Mouse (Mus musculus) limb, embryonic 14.5 days (tissue): ENCODE measurements at regions not wholly inside any gene's neighbourhood (a gene's known extent, or its start where the extent isn't known, plus 50 kb on each side); places are given as distances from the start of the nearest gene placed in this dataset.

Experiments
- ATAC-seq: fragments of 200-750 bp; cut with Nextera tagmentation; 2 replicates; pipeline ENCODE4 v1.8.0; 2017; ENCODE audit warnings: low read depth, moderate number of reproducible peaks, moderate TSS enrichment; ENCODE audit not compliant: low FRiP score
- DNase-seq: peaks from one replicate; pipeline ENCODE4 v3.0.0-alpha.2; 2015; ENCODE audit warnings: low spot score
- H3K27ac ChIP-seq: fragments of 300-500 bp; sonication (generic); replicated peaks from 2 replicates; pipeline ENCODE4 v1.5.1; 2014; ENCODE audit warnings: low read depth, mild to moderate bottlenecking, low read length, moderate library complexity, mixed read lengths
- H3K27me3 ChIP-seq: fragments of 300-500 bp; sonication (generic); 2 replicates; pipeline ENCODE4 v1.6.1; 2014; ENCODE audit warnings: low read length, mixed read lengths; ENCODE audit not compliant: control insufficient read depth, insufficient read depth
- H3K36me3 ChIP-seq: fragments of 300-500 bp; sonication (generic); 2 replicates; pipeline ENCODE4 v1.6.1; 2014; ENCODE audit warnings: mild to moderate bottlenecking, low read length, moderate library complexity, mixed read lengths; ENCODE audit not compliant: control insufficient read depth, insufficient read depth
- H3K4me1 ChIP-seq: fragments of 300-500 bp; sonication (generic); 2 replicates; pipeline ENCODE4 v1.6.1; 2014; ENCODE audit warnings: antibody characterized with exemption, low read length, mixed read lengths; ENCODE audit not compliant: control insufficient read depth, insufficient read depth
- H3K4me2 ChIP-seq: fragments of 300-500 bp; sonication (generic); replicated peaks from 2 replicates; pipeline ENCODE4 v1.6.1; 2014; ENCODE audit warnings: low read depth, mild to moderate bottlenecking, low read length, moderate library complexity; ENCODE audit not compliant: severe bottlenecking
- H3K4me3 ChIP-seq: fragments of 300-500 bp; sonication (generic); replicated peaks from 2 replicates; pipeline ENCODE4 v1.5.1; 2014; ENCODE audit warnings: low read length
- H3K9ac ChIP-seq: fragments of 300-500 bp; sonication (generic); 2 replicates; pipeline ENCODE4 v1.6.1; 2014; ENCODE audit warnings: mild to moderate bottlenecking, low read depth, low read length, moderate library complexity; ENCODE audit not compliant: severe bottlenecking
- H3K9me3 ChIP-seq: fragments of 300-500 bp; sonication (generic); 2 replicates; pipeline ENCODE4 v1.6.1; 2016; ENCODE audit warnings: low read length; ENCODE audit not compliant: control insufficient read depth
- POLR2A ChIP-seq: fragments of 200-500 bp; IDR thresholded peaks from 2 replicates; pipeline ENCODE4 v1.8.0; 2012; ENCODE audit warnings: inconsistent platforms, mild to moderate bottlenecking, moderate library complexity, borderline replicate concordance; ENCODE audit not compliant: insufficient read depth, insufficient read length; ENCODE audit errors: extremely low read depth
- WGBS: fragments of 180-500 bp; shearing (Covaris S2); extraction: QIAGEN DNeasy Blood & Tissue Kit; methylation state at CpG from one replicate; pipeline ENCODE4 v1.1.7; 2014; 5-methylcytosine and 5-hydroxymethylcytosine counted together

DNA sequence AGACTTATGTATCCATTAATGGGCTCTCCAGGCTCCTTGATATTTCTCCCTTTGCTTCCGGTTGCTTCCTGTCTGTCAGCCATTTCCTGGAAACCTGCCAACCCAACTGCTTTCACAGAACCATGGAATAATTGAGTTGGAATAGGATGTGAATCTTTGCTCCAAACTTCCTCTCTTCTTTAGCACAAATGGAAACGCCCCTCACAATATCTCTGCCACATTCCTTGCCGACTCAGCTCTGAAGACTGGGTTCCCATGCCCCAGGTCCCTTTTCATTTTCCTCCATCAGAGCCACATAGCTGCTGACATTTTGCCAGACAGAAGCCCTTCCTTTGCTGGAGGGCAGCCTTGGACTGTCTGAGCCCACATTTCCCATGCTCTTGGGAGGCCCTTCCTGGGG lies 147.5 kb upstream of the Lyplal1 start:
- Histone ChIP-seq H3K27me3 (no peaks in the 10 kb centered on the region), H3K4me1 (peaks cover 8% of the 10 kb centered on the region), H3K4me3 (no peak overlapping the region), H3K9ac (no peak overlapping the region), H3K27ac (peak overlapping the region; percentile 49; the same call in 1 of the 2 replicates), H3K9me3 (no peaks in the 10 kb centered on the region; the same call in 1 of the 2 replicates), H3K4me2 (no peak overlapping the region), H3K36me3 (no peaks in the 10 kb centered on the region)
- peak; percentile 83 for DNase-seq
- no peak for TF ChIP-seq POLR2A
- ATAC-seq, result no peak
- WGBS, result 37% methylated on average over 3 of the region's 3 CpGs

DNA sequence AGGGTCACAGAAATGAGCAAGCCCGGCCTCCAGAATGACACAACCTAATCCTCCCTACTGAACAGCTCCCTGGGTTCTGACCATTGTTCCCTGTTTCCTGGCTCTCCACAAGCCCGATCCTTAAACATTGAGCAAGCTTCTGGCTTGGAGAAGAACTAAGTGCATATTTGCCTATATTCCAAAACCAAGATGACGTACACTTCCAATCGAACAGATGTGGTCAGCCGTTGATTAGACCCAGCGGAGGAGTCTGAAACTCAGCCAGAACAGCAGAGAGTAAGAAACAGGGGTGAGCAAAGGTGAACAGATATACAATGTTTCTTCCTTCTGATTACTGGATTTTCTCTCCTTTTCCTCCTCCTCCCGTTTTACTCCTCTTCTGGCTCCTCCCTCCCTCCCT lies 146.8 kb upstream of the Lyplal1 start:
- no peak for ATAC-seq
- WGBS, result 60% methylated on average over 7 of the region's 7 CpGs
- H3K9me3 ChIP-seq, result no peaks in the 10 kb centered on the region; the same call in 1 of the 2 replicates
- peak; percentile 77 for DNase-seq
- H3K4me1 ChIP-seq, result peaks cover 8% of the 10 kb centered on the region
- H3K9ac ChIP-seq, result no peak overlapping the region
- no peak overlapping the region for H3K4me3 ChIP-seq
- no peak for TF ChIP-seq POLR2A
- no peaks in the 10 kb centered on the region for H3K36me3 ChIP-seq
- no peak overlapping the region for H3K27ac ChIP-seq
- H3K4me2 ChIP-seq, result no peak overlapping the region
- H3K27me3 ChIP-seq, result no peaks in the 10 kb centered on the region

DNA sequence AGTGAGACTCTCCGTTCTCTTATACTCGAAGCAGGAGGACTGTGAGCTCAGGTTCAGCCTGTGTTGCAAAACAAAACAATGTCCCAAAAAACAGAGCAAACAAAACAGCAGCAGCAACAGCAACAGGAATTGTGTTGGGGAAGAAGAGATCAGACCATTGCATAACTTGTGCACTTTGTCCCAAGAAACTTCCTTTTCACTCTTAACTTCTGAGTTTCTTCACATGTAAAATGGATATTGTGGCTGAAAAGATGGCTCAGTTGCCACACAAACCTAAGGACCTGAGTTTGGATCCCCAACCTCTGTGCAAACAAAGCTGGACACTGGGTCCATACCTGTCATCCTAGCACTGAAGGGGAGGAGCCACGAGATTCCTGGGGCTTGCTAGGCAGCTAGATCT lies 146.1 kb upstream of the Lyplal1 start:
- ATAC-seq (no peak), DNase-seq (no peak)
- TF ChIP-seq POLR2A, result no peak
- 74% methylated on average over 3 of the region's 3 CpGs for WGBS
- no peaks in the 10 kb centered on the region for H3K36me3 ChIP-seq
- no peak overlapping the region for H3K9ac ChIP-seq
- H3K4me2 ChIP-seq, result no peak overlapping the region
- H3K9me3 ChIP-seq, result no peaks in the 10 kb centered on the region; the same call in 1 of the 2 replicates
- H3K27me3 ChIP-seq, result no peaks in the 10 kb centered on the region
- H3K4me1 ChIP-seq, result peaks cover 8% of the 10 kb centered on the region
- no peak overlapping the region for H3K4me3 ChIP-seq
- H3K27ac ChIP-seq, result no peak overlapping the region

DNA sequence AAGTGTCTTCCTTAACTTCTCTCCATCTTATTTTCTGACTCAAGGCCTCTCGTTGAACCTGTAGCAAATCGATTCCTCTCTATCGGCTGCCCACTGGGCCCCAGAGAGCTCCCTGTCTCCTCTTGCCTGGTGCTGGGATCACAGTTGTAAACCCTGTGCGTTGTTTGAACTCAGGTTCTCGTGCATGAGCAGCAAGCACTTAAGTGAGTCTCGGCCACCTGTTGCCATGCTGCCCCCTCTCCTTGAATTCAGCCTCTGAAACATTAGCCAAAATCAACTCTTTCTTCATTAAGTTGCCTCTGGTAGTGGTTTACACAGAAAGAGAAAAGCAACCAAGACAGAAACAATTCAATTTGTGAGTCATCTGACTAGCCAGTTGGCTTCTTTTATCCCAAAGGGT lies 144.9 kb upstream of the Lyplal1 start:
- Histone ChIP-seq H3K4me2 (no peak overlapping the region), H3K27ac (no peak overlapping the region), H3K9me3 (no peaks in the 10 kb centered on the region; the same call in 1 of the 2 replicates), H3K36me3 (no peaks in the 10 kb centered on the region), H3K4me3 (no peak overlapping the region), H3K27me3 (no peaks in the 10 kb centered on the region), H3K4me1 (peaks cover 8% of the 10 kb centered on the region), H3K9ac (no peak overlapping the region)
- WGBS, result 75% methylated on average over 6 of the region's 6 CpGs
- DNase-seq (no peak), ATAC-seq (no peak)
- no peak for TF ChIP-seq POLR2A

DNA sequence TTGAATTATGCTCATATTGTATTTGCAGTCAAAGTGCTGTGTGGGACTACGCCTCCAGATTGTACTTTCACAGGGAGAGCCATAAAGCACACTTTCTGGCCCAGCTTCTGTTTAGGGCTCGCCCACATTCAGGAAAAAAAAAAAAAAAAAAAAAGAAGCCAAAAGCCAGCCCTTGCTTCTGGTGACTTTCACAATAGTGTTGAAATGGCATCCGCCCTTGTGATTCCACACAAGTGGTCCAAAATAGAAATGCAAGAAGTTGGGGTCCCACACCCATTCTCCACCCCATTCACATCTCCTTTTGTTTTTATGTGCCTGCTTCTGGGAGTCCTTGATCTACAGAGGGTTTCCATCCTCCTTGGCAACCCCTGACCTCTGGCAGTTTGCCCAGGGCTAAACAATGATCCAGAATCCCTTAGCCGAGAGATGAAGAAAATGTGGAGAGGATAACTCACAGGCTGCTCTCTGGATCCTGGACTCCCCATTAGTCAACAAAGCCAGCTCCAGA lies 144.3 kb upstream of the Lyplal1 start:
- Histone ChIP-seq H3K4me1 (peaks cover 11% of the 10 kb centered on the region), H3K4me2 (no peak overlapping the region), H3K27ac (no peak overlapping the region), H3K36me3 (no peaks in the 10 kb centered on the region), H3K9ac (no peak overlapping the region), H3K9me3 (no peaks in the 10 kb centered on the region; the same call in 1 of the 2 replicates), H3K4me3 (no peak overlapping the region), H3K27me3 (no peaks in the 10 kb centered on the region)
- DNase-seq, result peak; percentile 69
- 45% methylated on average over 4 of the region's 4 CpGs for WGBS
- TF ChIP-seq POLR2A, result no peak
- no peak for ATAC-seq

DNA sequence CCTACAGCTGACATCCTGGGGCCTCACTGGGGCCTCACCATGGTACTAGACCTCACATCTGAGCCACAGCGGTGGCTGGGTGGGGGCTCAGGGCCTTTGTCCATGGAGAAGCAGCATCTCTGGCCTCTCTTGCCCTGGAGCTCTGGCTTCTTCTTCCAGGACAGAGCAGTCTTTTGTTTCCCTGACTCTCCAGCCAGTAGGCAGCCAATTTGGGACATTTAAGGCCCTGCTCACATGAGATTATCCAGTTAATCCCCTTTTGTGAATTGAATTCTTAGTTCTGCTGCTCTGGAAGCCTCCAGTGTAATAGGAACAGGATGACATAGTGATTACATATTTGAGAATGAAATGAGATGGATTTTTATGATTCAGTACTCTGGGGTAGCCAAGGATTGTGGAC lies 140.5 kb upstream of the Lyplal1 start:
- Histone ChIP-seq H3K9ac (no peak overlapping the region), H3K9me3 (no peaks in the 10 kb centered on the region), H3K4me2 (no peak overlapping the region), H3K4me1 (peaks cover 18% of the 10 kb centered on the region), H3K36me3 (no peaks in the 10 kb centered on the region), H3K27me3 (no peaks in the 10 kb centered on the region), H3K4me3 (no peak overlapping the region), H3K27ac (no peak overlapping the region)
- WGBS, result 89% methylated on average over 1 of the region's 1 CpGs
- no peak for TF ChIP-seq POLR2A
- ATAC-seq, result no peak
- DNase-seq, result no peak
